Mouse (Mus musculus) CH12.LX (cell line): ENCODE results near the gene Scn4b. TPM values are rescaled to one million over a fixed set of nuclear protein-coding genes. Genes with fewer than 3 reads are reported as not detected.

Source experiments
- DNase-seq: peaks from one replicate; pipeline ENCODE4 v3.0.0-alpha.2; 2013; ENCODE audit errors: extremely low read depth
- H3K27ac ChIP-seq: 2 replicates; pipeline ENCODE4 v1.5.1; 2012; ENCODE audit warnings: low read depth, mild to moderate bottlenecking, control low read depth, moderate library complexity; ENCODE audit not compliant: insufficient read depth
- H3K27me3 ChIP-seq: replicated peaks from 2 replicates; pipeline ENCODE3; 2012; ENCODE audit warnings: inconsistent platforms
- H3K36me3 ChIP-seq, 2 experiments: replicated peaks in 1 of 2; 2 replicates each; pipeline versions ENCODE3 to v1.6.1; 2012; ENCODE audit warnings: inconsistent platforms in 1 of 2, low read length in 1 of 2, mild to moderate bottlenecking in 1 of 2, mixed read lengths in 1 of 2, moderate library complexity in 1 of 2; ENCODE audit not compliant: control insufficient read depth in 1 of 2, insufficient read depth in 1 of 2
- H3K4me1 ChIP-seq, 2 experiments: 2 replicates each; pipeline ENCODE4 v1.6.1; 2012; ENCODE audit warnings: inconsistent platforms in 1 of 2, moderate library complexity in 1 of 2; ENCODE audit not compliant: insufficient read depth in 2 of 2, control insufficient read depth in 1 of 2
- H3K4me2 ChIP-seq: 2 replicates; pipeline ENCODE4 v1.6.1; 2012; ENCODE audit warnings: low read depth, mild to moderate bottlenecking, control low read depth; ENCODE audit not compliant: poor library complexity, insufficient read depth, severe bottlenecking
- H3K4me3 ChIP-seq, 3 experiments: fragments of 150-350 bp in 1 of 3; sonication (generic) in 1 of 3; replicated peaks in 1 of 3; 2 replicates each; pipeline versions ENCODE3 to v1.5.1; 2011 to 2012; ENCODE audit warnings: low read depth in 2 of 3, low read length in 2 of 3, mild to moderate bottlenecking in 2 of 3, moderate library complexity in 2 of 3, control low read depth in 1 of 3, improper control_type of control experiment in 1 of 3, inconsistent platforms in 1 of 3, mixed read lengths in 1 of 3; ENCODE audit not compliant: poor library complexity in 1 of 3
- H3K79me2 ChIP-seq: replicated peaks from 2 replicates; pipeline ENCODE4 v1.6.1; 2012; ENCODE audit warnings: mild to moderate bottlenecking, moderate library complexity; ENCODE audit not compliant: control insufficient read depth, poor library complexity, insufficient read depth, severe bottlenecking; ENCODE audit errors: extremely low read depth
- H3K9ac ChIP-seq: 2 replicates; pipeline ENCODE4 v1.6.1; 2012; ENCODE audit warnings: low read depth, mild to moderate bottlenecking, control low read depth, moderate library complexity; ENCODE audit not compliant: insufficient read depth
- H3K9me3 ChIP-seq: replicated peaks from 2 replicates; pipeline ENCODE3; 2012; ENCODE audit warnings: low read length, inconsistent platforms, mixed read lengths
- CHD1 ChIP-seq: IDR thresholded peaks from 2 replicates; pipeline ENCODE4 v1.6.1; 2012; ENCODE audit warnings: low read depth, low read length, improper control_type of control experiment, inconsistent platforms
- CHD2 ChIP-seq: IDR thresholded peaks from 2 replicates; pipeline ENCODE4 v1.6.1; 2011; ENCODE audit warnings: low read length, improper control_type of control experiment
- E2F4 ChIP-seq: IDR thresholded peaks from 2 replicates; pipeline ENCODE4 v1.6.1; 2011; ENCODE audit warnings: low read depth, low read length, improper control_type of control experiment; ENCODE audit not compliant: insufficient replicate concordance
- ETS1 ChIP-seq: conservative IDR thresholded peaks from 2 replicates; pipeline ENCODE4 v1.6.1; 2012; ENCODE audit warnings: low read depth, mild to moderate bottlenecking, inconsistent platforms, low read length, improper control_type of control experiment, moderate library complexity
- IRF4 ChIP-seq: IDR thresholded peaks from 2 replicates; pipeline ENCODE4 v1.6.1; 2014; ENCODE audit warnings: low read depth, mild to moderate bottlenecking, inconsistent platforms, low read length, improper control_type of control experiment
- JUN ChIP-seq: IDR thresholded peaks from 2 replicates; pipeline ENCODE4 v1.6.1; 2011; ENCODE audit warnings: low read depth, mild to moderate bottlenecking, low read length, improper control_type of control experiment, moderate library complexity; ENCODE audit not compliant: insufficient read depth
- JUND ChIP-seq: conservative IDR thresholded peaks from 2 replicates; pipeline ENCODE4 v1.6.1; 2011; ENCODE audit warnings: low read depth, low read length, improper control_type of control experiment
- MAFK ChIP-seq: IDR thresholded peaks from 2 replicates; pipeline ENCODE4 v1.6.1; 2011; ENCODE audit warnings: low read length, improper control_type of control experiment; ENCODE audit not compliant: insufficient replicate concordance
- MAZ ChIP-seq: IDR thresholded peaks from 2 replicates; pipeline ENCODE4 v1.6.1; 2012; ENCODE audit warnings: low read depth, mild to moderate bottlenecking, inconsistent platforms, low read length, improper control_type of control experiment, moderate library complexity
- MXI1 ChIP-seq: IDR thresholded peaks from 2 replicates; pipeline ENCODE4 v1.6.1; 2011; ENCODE audit warnings: mild to moderate bottlenecking, low read depth, low read length, improper control_type of control experiment
- MYC ChIP-seq: IDR thresholded peaks from 2 replicates; pipeline ENCODE4 v1.6.1; 2011; ENCODE audit warnings: low read depth, mild to moderate bottlenecking, improper control_type of control experiment, low read length
- NELFE ChIP-seq: IDR thresholded peaks from 2 replicates; pipeline ENCODE4 v1.6.1; 2011; ENCODE audit warnings: low read depth, low read length, improper control_type of control experiment
- POLR2A ChIP-seq: IDR thresholded peaks from 2 replicates; pipeline ENCODE4 v1.6.1; 2011; ENCODE audit warnings: low read depth, mild to moderate bottlenecking, improper control_type of control experiment, low read length
- POLR2AphosphoS2 ChIP-seq: IDR thresholded peaks from 2 replicates; pipeline ENCODE4 v1.6.1; 2011; ENCODE audit warnings: low read depth, low read length, improper control_type of control experiment
- SMC3 ChIP-seq: IDR thresholded peaks from 2 replicates; pipeline ENCODE4 v1.6.1; 2011; ENCODE audit warnings: low read depth, low read length, improper control_type of control experiment
- TCF12 ChIP-seq: IDR thresholded peaks from 2 replicates; pipeline ENCODE4 v1.6.1; 2014; ENCODE audit warnings: low read depth, mild to moderate bottlenecking, inconsistent platforms, low read length, improper control_type of control experiment
- USF1 ChIP-seq: IDR thresholded peaks from 2 replicates; pipeline ENCODE4 v1.6.1; 2014; ENCODE audit warnings: low read depth, mild to moderate bottlenecking, inconsistent platforms, low read length, improper control_type of control experiment
- USF2 ChIP-seq: conservative IDR thresholded peaks from 2 replicates; pipeline ENCODE4 v1.6.1; 2011; ENCODE audit warnings: low read depth, low read length, improper control_type of control experiment
- ZC3H11A ChIP-seq: IDR thresholded peaks from 2 replicates; pipeline ENCODE4 v1.6.1; 2012; ENCODE audit warnings: low read depth, mild to moderate bottlenecking, inconsistent platforms, low read length, improper control_type of control experiment
- ZKSCAN1 ChIP-seq: IDR thresholded peaks from 2 replicates; pipeline ENCODE4 v1.6.1; 2012; ENCODE audit warnings: low read depth, inconsistent platforms, low read length, improper control_type of control experiment, borderline replicate concordance
- ZNF384 ChIP-seq: IDR thresholded peaks from 2 replicates; pipeline ENCODE4 v1.6.1; 2012; ENCODE audit warnings: low read depth, low read length, improper control_type of control experiment, inconsistent platforms
- dilution Hi-C: fragments of 300-500 bp; cut with MboI; formaldehyde crosslinking; loops from 2 replicates; pipeline ENCODE4 v1.14.3; 2020; ENCODE audit warnings: low sequenced_read_pairs; ENCODE audit not compliant: extremely low pct_unique_long_range_greater_than_20kb, extremely low pct_ligation_motif_present
- in situ Hi-C: fragments of 300-500 bp; cut with MboI; formaldehyde crosslinking; loops from 3 replicates; pipeline ENCODE4 v1.14.3; 2019; ENCODE audit warnings: low sequenced_read_pairs, low pct_ligation_motif_present, low pct_unique_long_range_greater_than_20kb, mixed read lengths
- polyA plus RNA-seq: library from polyadenylated mRNA; unstranded; fragments of >175 nt; gene quantifications from 2 replicates; pipeline ENCODE4 v1.2.1, GENCODE M21; 2012; ENCODE audit warnings: low read depth; ENCODE audit not compliant: insufficient read length
- total RNA-seq, 2 experiments: library from RNA; depleted of rRNA; stranded (reverse); fragments of 300-350 nt in 1 of 2; fragments of >200 nt in 1 of 2; gene quantifications; 2 replicates each; pipeline ENCODE4 v1.2.3; 2012 to 2014

Scn4b gene
- total and polyA plus RNA-seq, 3 experiments, result 0.04 TPM; not detected in 2

DNA sequence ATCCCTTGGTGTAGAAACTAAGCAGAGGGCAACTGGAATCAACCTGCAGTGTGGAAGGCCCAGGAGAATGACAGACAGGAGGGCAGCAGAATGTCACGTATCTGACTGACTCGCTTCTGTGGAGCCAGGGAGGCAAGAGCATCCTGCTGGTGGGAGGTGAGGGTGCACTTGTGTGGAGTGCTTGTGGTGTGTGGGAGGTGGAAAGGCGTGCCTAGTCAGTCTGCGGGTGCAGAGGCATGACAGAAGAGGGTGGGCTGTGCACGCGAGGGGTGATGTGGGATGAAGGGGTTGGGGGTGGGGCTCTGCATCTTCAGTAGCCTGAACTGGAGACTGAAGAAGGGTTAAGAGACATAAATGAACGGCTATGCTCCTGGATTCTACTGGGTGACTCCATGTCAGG, 15.2 kb downstream of the Scn4b start:
- dilution Hi-C loops, result no loop called here
- DNase-seq, result no peak
- no peak for TF ChIP-seq ZC3H11A
- no peak for TF ChIP-seq CHD1
- TF ChIP-seq JUN, result no peak
- TF ChIP-seq SMC3, result no peak
- no peak for TF ChIP-seq CHD2
- TF ChIP-seq MYC, result no peak
- TF ChIP-seq ZNF384, result no peak
- no peak for TF ChIP-seq MXI1
- no peak for TF ChIP-seq JUND
- no peak for TF ChIP-seq MAFK
- TF ChIP-seq USF1, result no peak
- TF ChIP-seq USF2, result no peak
- TF ChIP-seq ZKSCAN1, result no peak
- TF ChIP-seq MAZ, result no peak
- TF ChIP-seq IRF4, result no peak
- no peak for TF ChIP-seq NELFE
- Histone ChIP-seq H3K36me3 (no peaks in the 10 kb centered on the region), H3K9ac (no peak overlapping the region), H3K4me3 (no peak overlapping the region), H3K9me3 (peaks cover 9% of the 10 kb centered on the region), H3K27me3 (peaks cover 100% of the 10 kb centered on the region), H3K79me2 (no peaks in the 10 kb centered on the region), H3K4me2 (no peak overlapping the region), H3K27ac (no peak overlapping the region), H3K4me1 (no peaks in the 10 kb centered on the region)
- in situ Hi-C loops, result no loop called here

DNA sequence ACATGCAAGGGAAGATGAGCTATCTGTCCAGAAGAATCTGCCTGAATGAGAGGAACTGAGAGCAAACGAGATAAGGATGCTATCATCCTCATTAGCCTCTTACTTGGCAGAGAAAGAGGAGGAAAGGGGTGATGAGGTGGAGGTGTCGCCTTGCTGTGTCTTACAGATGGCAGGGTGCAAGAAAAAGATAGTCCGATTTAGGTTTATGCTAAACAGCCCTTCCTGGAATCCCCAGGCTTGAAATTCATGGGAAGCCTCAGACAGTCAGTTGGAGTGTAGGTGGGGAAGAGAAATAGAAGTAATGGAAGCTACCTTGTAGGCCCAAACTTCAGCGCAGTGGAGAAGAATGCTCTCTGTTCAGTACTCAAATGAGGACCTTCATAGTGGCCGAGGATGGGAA, 29.7 kb downstream of the Scn4b start:
- dilution Hi-C loops, result no loop called here
- H3K27me3 ChIP-seq, result peaks cover 35% of the 10 kb centered on the region
- no peak for TF ChIP-seq POLR2AphosphoS2
- no peak for TF ChIP-seq POLR2A
- no peak for TF ChIP-seq E2F4
- TF ChIP-seq CHD1, result no peak
- TF ChIP-seq ZKSCAN1, result no peak
- no peak for TF ChIP-seq ETS1
- TF ChIP-seq TCF12, result no peak
- TF ChIP-seq, all 38 proteins: peak for 0
- H3K79me2 ChIP-seq, result no peaks in the 10 kb centered on the region
- H3K4me2 ChIP-seq, result no peak overlapping the region
- H3K4me1 ChIP-seq, result no peaks in the 10 kb centered on the region
- peaks cover 26% of the 10 kb centered on the region for H3K9me3 ChIP-seq
- H3K4me3 ChIP-seq, result no peak overlapping the region
- no peaks in the 10 kb centered on the region for H3K36me3 ChIP-seq
- in situ Hi-C loops, result no loop called here
- H3K27ac ChIP-seq, result no peak overlapping the region
- DNase-seq, result no peak
- H3K9ac ChIP-seq, result no peak overlapping the region
